Mouse (Mus musculus): ENCODE measurements around the gene Gltp. TPM values are rescaled to one million over a fixed set of nuclear protein-coding genes. Genes with fewer than 3 reads are reported as not detected.

The Gltp gene
- polyA plus RNA-seq, 1 experiment from 2014 or later: 53.4 TPM

Small RNAs within 50 kb of the gene (microRNA-seq; reads per million reads assigned to microRNA genes)
- gene Mir7028 (ENCODE audit: borderline number of aligned reads): not detected

Other genes starting within 250 kb of the Gltp start
- gene Mmab, start 246.9 kb downstream of the Gltp start, polyA plus RNA-seq (2014; fragmentation: Nextera tagmentation; extraction: Ambion mirVana): 27.9 and 29.5 TPM in 2 replicates
- gene Mvk, start 246.7 kb downstream of the Gltp start, polyA plus RNA-seq (2014; fragmentation: Nextera tagmentation; extraction: Ambion mirVana): 46.5 and 48.5 TPM in 2 replicates
- 2.2 and 2.3 TPM in 2 replicates for gene Fam222a, start 123.0 kb downstream of the Gltp start, polyA plus RNA-seq (2014; fragmentation: Nextera tagmentation; extraction: Ambion mirVana)
- gene Trpv4, start 32.6 kb downstream of the Gltp start, polyA plus RNA-seq (2014; fragmentation: Nextera tagmentation; extraction: Ambion mirVana): 0.56 and 0.78 TPM in 2 replicates
- gene Tchp, start 16.8 kb upstream of the Gltp start, polyA plus RNA-seq (2014; fragmentation: Nextera tagmentation; extraction: Ambion mirVana): 7.9 and 11.4 TPM in 2 replicates
- gene Ankrd13a, start 83.7 kb upstream of the Gltp start, polyA plus RNA-seq (2014; fragmentation: Nextera tagmentation; extraction: Ambion mirVana): 81.2 and 96.5 TPM in 2 replicates
- 37.5 and 46.1 TPM in 2 replicates for gene Git2, start 84.5 kb upstream of the Gltp start, polyA plus RNA-seq (2014; fragmentation: Nextera tagmentation; extraction: Ambion mirVana)
- gene 1500011B03Rik, start 132.5 kb upstream of the Gltp start, polyA plus RNA-seq (2014; fragmentation: Nextera tagmentation; extraction: Ambion mirVana): 70.3 and 75.6 TPM in 2 replicates
- gene 4930519G04Rik, start 162.7 kb upstream of the Gltp start, polyA plus RNA-seq (2014; fragmentation: Nextera tagmentation; extraction: Ambion mirVana): not detected in 2 replicates
- 0.12 TPM in 1 of 2 replicates, not detected in the other for gene Gm9936, start 167.7 kb upstream of the Gltp start, polyA plus RNA-seq (2014; fragmentation: Nextera tagmentation; extraction: Ambion mirVana)
- 4.1 and 4.4 TPM in 2 replicates for gene Oasl2, start 206.0 kb upstream of the Gltp start, polyA plus RNA-seq (2014; fragmentation: Nextera tagmentation; extraction: Ambion mirVana)
- gene Oasl1, start 232.3 kb upstream of the Gltp start, polyA plus RNA-seq (2014; fragmentation: Nextera tagmentation; extraction: Ambion mirVana): 0.36 and 0.55 TPM in 2 replicates